Mouse (Mus musculus) liver, adult 2 months (tissue): Measurements from ENCODE around the gene Fbxo48.

ENCODE experiments used
- CTCF ChIP-seq: fragments of 200-500 bp; IDR thresholded peaks from 2 replicates; pipeline ENCODE4 v1.5.1; 2011; ENCODE audit warnings: low read depth, low read length, control low read depth
- POLR2A ChIP-seq: fragments of 200-500 bp; IDR thresholded peaks from 2 replicates; pipeline ENCODE4 v1.6.1; 2011; ENCODE audit warnings: low read length, control low read depth; ENCODE audit not compliant: insufficient read depth; ENCODE audit errors: extremely low read depth

DNA sequence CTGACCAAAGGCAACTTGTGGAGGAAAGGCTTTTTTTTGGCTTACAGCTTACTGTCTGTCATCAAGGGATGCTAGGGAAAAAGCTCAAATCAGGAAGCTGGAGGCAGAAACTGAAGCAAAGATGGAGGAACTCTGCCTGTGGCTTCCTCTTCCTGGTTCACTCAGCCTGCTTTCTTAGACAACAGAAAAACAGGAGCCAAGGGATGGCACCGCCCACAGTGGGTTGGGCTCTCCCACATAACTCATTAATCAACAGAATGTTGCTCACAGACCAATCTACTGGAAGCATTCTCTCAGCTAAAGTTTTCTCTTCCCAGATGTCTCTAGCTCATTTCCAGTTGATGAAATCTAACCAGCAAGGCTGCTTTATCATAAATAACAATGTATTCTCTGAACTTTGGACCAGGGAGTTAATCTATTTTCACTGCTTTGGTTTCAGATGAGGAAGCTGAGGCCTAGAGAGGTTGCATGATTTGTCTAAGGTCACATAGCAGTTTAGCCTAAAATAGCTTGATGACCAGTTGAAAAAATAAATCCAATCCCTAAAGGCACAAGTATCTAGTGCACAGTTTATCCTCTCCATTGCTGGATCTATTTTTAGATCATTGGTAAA lies 43.6 kb upstream of the Fbxo48 start:
- no peak for TF ChIP-seq POLR2A
- TF ChIP-seq CTCF: no peak
